Mouse (Mus musculus) ES-E14 (cell line): ENCODE measurements around the gene Tfam.

Source experiments
- CHD2 ChIP-seq: IDR thresholded peaks from 2 replicates; pipeline ENCODE4 v1.6.1; 2014; ENCODE audit warnings: mild to moderate bottlenecking, low read depth, low read length, inconsistent platforms
- HCFC1 ChIP-seq: IDR thresholded peaks from 2 replicates; pipeline ENCODE4 v1.6.1; 2012; ENCODE audit warnings: low read length, inconsistent platforms, borderline replicate concordance; ENCODE audit not compliant: insufficient read depth
- MAFK ChIP-seq: IDR thresholded peaks from 2 replicates; pipeline ENCODE4 v1.6.1; 2014; ENCODE audit warnings: mild to moderate bottlenecking, low read depth, low read length, inconsistent platforms; ENCODE audit not compliant: insufficient read depth
- ZC3H11A ChIP-seq: IDR thresholded peaks from 2 replicates; pipeline ENCODE4 v1.6.1; 2012; ENCODE audit warnings: low read depth, mild to moderate bottlenecking, inconsistent platforms, low read length, borderline replicate concordance
- ZNF384 ChIP-seq: IDR thresholded peaks from 2 replicates; pipeline ENCODE4 v1.6.1; 2012; ENCODE audit warnings: low read depth, low read length, inconsistent platforms

GRCm38 (mm10) chr10:71181091-71181490 lies 57.0 kb downstream of the Tfam start:
- TF ChIP-seq CHD2 (no peak), MAFK (no peak), ZNF384 (no peak), HCFC1 (no peak), ZC3H11A (no peak)
